Mouse (Mus musculus) heart, adult 2 months (tissue): ENCODE measurements around the gene Thg1l.

ENCODE experiments used
- CTCF ChIP-seq: fragments of 200-600 bp; IDR thresholded peaks from 2 replicates; pipeline ENCODE4 v1.8.1; 2022; ENCODE audit warnings: antibody characterized with exemption, mild to moderate bottlenecking, moderate library complexity
- POLR2A ChIP-seq: fragments of 200-500 bp; IDR thresholded peaks from 2 replicates; pipeline ENCODE4 v1.6.1; 2011; ENCODE audit warnings: mild to moderate bottlenecking, low read depth, low read length, control low read depth; ENCODE audit not compliant: insufficient read depth

GRCm38 (mm10) chr11:45942281-45942680 lies 13.0 kb downstream of the Thg1l start:
- TF ChIP-seq CTCF (no peak), POLR2A (no peak)
